Mouse (Mus musculus): ENCODE measurements around the gene Csnk1d.

Csnk1d gene

GRCm38 (mm10) chr11:120987608-120988007, 3.5 kb downstream of the Csnk1d start:
- DNase-seq (ENCODE audit: low read depth, low spot score): no peak

- no peak for DNase-seq (ENCODE audit: low read depth, low spot score)
Observed at GRCm38 (mm10) chr11:120984448-120985330, 6.4 kb downstream of the Csnk1d start.

- no peak for DNase-seq (ENCODE audit: low read depth, low spot score)
Observed at GRCm38 (mm10) chr11:120982459-120982858, 8.7 kb downstream of the Csnk1d start.

- DNase-seq (ENCODE audit: low read depth, low spot score): no peak
Observed at GRCm38 (mm10) chr11:120981661-120982060, 9.5 kb downstream of the Csnk1d start.

- no peak for DNase-seq (ENCODE audit: low read depth, low spot score)
Observed at GRCm38 (mm10) chr11:120980427-120981035, 10.6 kb downstream of the Csnk1d start.

- DNase-seq (ENCODE audit: low read depth, low spot score): no peak
Observed at GRCm38 (mm10) chr11:120979711-120980426, 11.3 kb downstream of the Csnk1d start.

- DNase-seq (ENCODE audit: low read depth, low spot score): no peak
Observed at GRCm38 (mm10) chr11:120973318-120973717, 17.8 kb downstream of the Csnk1d start.

GRCm38 (mm10) chr11:120971237-120971636, 19.9 kb downstream of the Csnk1d start:
- DNase-seq (ENCODE audit: low read depth, low spot score): no peak

- no peak for DNase-seq (ENCODE audit: low read depth, low spot score)
Observed at GRCm38 (mm10) chr11:120969742-120970141, 21.4 kb downstream of the Csnk1d start.

GRCm38 (mm10) chr11:120965587-120965986, 25.5 kb downstream of the Csnk1d start:
- DNase-seq (ENCODE audit: low read depth, low spot score): no peak

- DNase-seq (ENCODE audit: low read depth, low spot score): no peak
Observed at GRCm38 (mm10) chr11:120964195-120965157, 26.7 kb downstream of the Csnk1d start.

GRCm38 (mm10) chr11:120962909-120963308, 28.2 kb downstream of the Csnk1d start:
- no peak for DNase-seq (ENCODE audit: low read depth, low spot score)

- DNase-seq (ENCODE audit: low read depth, low spot score): no peak
Observed at GRCm38 (mm10) chr11:120962050-120962771, 28.9 kb downstream of the Csnk1d start.

GRCm38 (mm10) chr11:120961594-120961993, 29.5 kb downstream of the Csnk1d start:
- no peak for DNase-seq (ENCODE audit: low read depth, low spot score)

GRCm38 (mm10) chr11:120960248-120960647, 30.9 kb downstream of the Csnk1d start:
- DNase-seq (ENCODE audit: low read depth, low spot score): no peak

- no peak for DNase-seq (ENCODE audit: low read depth, low spot score)
Observed at GRCm38 (mm10) chr11:120959564-120959963, 31.6 kb downstream of the Csnk1d start.

GRCm38 (mm10) chr11:120959066-120959465, 32.1 kb downstream of the Csnk1d start:
- no peak for DNase-seq (ENCODE audit: low read depth, low spot score)

- DNase-seq (ENCODE audit: low read depth, low spot score): no peak
Observed at GRCm38 (mm10) chr11:120957731-120958257, 33.3 kb downstream of the Csnk1d start.

GRCm38 (mm10) chr11:120957052-120957451, 34.1 kb downstream of the Csnk1d start:
- no peak for DNase-seq (ENCODE audit: low read depth, low spot score)

- DNase-seq (ENCODE audit: low read depth, low spot score): no peak
Observed at GRCm38 (mm10) chr11:120955701-120956100, 35.4 kb downstream of the Csnk1d start.

All from embryo, embryonic 11.5 days (tissue).